Mouse (Mus musculus) granulocyte monocyte progenitor cell, adult 5-6 weeks (primary cell): Measurements from ENCODE around the gene Hmgn5. TPM values are rescaled to one million over a fixed set of nuclear protein-coding genes. Genes with fewer than 3 reads are reported as not detected.

Experiments used
- ATAC-seq: replicated peaks from 2 replicates; pipeline ENCODE4 v1.8.0; 2016; ENCODE audit warnings: mild to moderate bottlenecking, moderate TSS enrichment, inconsistent platforms; ENCODE audit not compliant: poor library complexity, severe bottlenecking
- total RNA-seq, 2 experiments: library from RNA; stranded (forward) in 1 of 2; stranded (reverse) in 1 of 2; fragments of 200-712, 200-1000 nt in 1 of 2; fragments of >200 nt in 1 of 2; fragmentation: Nextera tagmentation in 1 of 2; gene quantifications; 2 replicates each; pipeline ENCODE4 v1.2.3; 2014 to 2017

Gene Hmgn5
- total RNA-seq (2014; fragmentation: Nextera tagmentation) (71.6 and 105 TPM in 2 replicates), total RNA-seq (2017) (54.6 and 68.7 TPM in 2 replicates)

GRCm38 (mm10) chrX:109013283-109013682, at the start of gene Hmgn5:
Gene Hmgn5, minus strand, starts transcription at chrX:109013404.
- peak; percentile 93 for ATAC-seq

- no peak for ATAC-seq
Observed at GRCm38 (mm10) chrX:109047773-109048172, 34.6 kb upstream of the Hmgn5 start.

- ATAC-seq: no peak
Observed at GRCm38 (mm10) chrX:109026224-109026623, 13.0 kb upstream of the Hmgn5 start.

GRCm38 (mm10) chrX:109020858-109021257, 7.7 kb upstream of the Hmgn5 start:
- ATAC-seq: no peak

DNA sequence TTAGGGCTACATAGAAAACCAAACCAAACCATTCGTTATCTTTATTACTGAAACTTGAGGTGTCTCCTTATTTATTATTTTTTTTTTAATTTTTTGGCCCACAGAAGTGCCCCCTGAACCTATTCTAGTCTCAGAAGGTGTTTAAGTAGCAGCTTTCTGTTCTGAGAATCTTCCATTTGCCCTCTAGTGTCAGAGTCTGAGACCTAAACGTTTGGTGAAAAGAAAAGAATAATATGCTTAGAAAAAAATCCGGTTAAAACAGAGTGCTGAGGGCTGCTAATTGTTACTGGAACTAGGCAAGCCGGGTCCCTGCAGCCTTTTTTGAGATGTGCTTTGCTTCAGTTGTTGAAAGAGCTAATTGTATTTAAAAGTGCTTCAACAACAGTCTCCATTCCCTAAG, 962 bp upstream of the Hmgn5 start:
- ATAC-seq: no peak

- peak; percentile 43 for ATAC-seq
Observed at GRCm38 (mm10) chrX:109013686-109014085, 482 bp upstream of the Hmgn5 start.

DNA sequence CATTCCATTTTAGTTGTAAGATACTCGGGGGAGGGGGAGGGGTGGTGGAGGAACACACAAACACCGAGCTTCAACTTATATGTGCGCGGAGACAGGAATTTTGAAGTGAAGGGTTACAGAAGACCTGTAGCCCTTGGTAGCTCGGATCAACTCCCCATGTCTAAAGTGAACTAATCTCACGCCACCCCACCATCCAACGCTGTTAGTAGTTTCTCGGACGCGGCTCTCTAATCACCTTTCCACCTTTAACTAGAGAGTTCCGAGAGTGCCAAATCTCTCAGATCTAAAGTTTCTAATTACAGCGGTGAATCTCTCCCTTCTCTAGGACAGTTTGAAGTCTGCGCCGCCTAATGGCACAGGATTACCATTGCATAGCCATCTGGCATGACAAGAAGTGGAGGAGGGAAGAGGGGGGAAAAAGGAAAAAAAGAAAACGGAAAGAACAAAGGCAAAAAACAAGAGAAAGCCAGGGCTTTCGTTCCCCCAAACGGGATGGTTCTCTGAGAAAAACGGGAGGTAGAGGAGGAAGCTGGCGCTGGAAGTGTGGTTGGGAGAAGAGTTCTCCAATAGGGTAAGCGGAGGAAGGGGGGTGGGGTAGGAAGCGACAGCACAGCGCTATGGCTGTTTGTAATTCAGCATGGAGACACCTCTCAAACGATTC, 703 bp downstream of the Hmgn5 start:
- ATAC-seq: peak; percentile 59

DNA sequence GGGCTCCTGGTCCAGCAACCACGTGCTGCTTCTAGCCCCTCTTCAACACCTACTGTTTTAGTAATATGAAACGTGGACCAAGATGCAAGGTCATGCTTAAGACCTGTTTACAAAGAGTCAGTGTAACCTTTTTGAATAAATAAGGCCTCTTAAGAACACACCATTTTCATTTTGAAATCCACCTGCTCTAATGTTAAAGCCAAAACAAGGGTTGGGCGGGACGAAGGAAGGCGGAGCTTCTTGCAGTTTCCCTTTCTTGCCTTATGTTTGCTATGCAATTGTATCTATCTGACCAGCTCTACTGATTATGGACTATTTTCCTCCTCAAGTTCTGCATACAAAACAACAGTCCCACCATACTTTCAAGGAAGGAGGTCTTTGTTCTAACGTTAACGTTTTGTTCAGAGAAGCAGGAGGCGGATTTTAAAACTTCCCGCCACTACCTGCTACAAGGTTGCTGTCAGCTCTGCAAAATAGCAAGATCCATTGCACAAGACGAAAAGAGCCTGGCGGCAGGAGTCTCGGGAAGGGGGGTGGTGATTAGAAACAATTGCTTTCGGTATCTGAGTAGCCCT, 1.5 kb downstream of the Hmgn5 start:
- peak; percentile 32 for ATAC-seq

DNA sequence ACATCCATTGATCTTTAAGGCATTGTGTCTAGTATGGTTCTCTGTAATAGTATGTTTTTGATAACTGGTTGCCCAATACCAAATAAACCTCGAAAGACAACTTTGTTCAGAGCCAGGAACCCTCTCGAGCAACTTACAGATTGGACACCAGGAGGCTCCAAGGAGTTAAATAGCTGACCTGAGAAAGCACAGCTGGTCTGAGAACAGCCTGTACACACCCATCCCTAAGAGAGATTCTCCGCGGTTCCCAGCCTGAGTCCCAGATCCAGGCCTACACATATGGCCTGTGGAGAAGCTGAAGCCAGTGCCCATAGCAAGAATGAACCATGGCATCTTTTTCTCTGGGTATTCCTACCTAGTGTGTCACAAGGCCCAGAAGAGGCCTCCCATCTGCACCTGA, 11.9 kb downstream of the Hmgn5 start:
- ATAC-seq: no peak

Other genes starting within 250 kb of the Hmgn5 start
- 12.1 and 16.5 TPM in 2 replicates for gene Brwd3, start 179.0 kb downstream of the Hmgn5 start, total RNA-seq (2014; fragmentation: Nextera tagmentation)
- 7.0 and 7.1 TPM in 2 replicates for gene Brwd3, start 179.0 kb downstream of the Hmgn5 start, total RNA-seq (2017)
- 127 and 132 TPM in 2 replicates for gene Sh3bgrl, start 82.0 kb upstream of the Hmgn5 start, total RNA-seq (2014; fragmentation: Nextera tagmentation)
- 122 and 142 TPM in 2 replicates for gene Sh3bgrl, start 82.0 kb upstream of the Hmgn5 start, total RNA-seq (2017)
- 0.28 TPM in 1 of 2 replicates, not detected in the other for gene Gm6377, start 183.4 kb upstream of the Hmgn5 start, total RNA-seq (2014; fragmentation: Nextera tagmentation)
- gene Gm6377, start 183.4 kb upstream of the Hmgn5 start, total RNA-seq (2017): 0.34 and 0.52 TPM in 2 replicates